Mouse (Mus musculus): ENCODE measurements around the gene Ptgdr2. TPM values are rescaled to one million over a fixed set of nuclear protein-coding genes. Genes with fewer than 3 reads are reported as not detected.

Gene Ptgdr2
- polyA plus RNA-seq (2014; fragmentation: Nextera tagmentation; extraction: Ambion mirVana), result 0.08 and 0.20 TPM in 2 replicates

DNA sequence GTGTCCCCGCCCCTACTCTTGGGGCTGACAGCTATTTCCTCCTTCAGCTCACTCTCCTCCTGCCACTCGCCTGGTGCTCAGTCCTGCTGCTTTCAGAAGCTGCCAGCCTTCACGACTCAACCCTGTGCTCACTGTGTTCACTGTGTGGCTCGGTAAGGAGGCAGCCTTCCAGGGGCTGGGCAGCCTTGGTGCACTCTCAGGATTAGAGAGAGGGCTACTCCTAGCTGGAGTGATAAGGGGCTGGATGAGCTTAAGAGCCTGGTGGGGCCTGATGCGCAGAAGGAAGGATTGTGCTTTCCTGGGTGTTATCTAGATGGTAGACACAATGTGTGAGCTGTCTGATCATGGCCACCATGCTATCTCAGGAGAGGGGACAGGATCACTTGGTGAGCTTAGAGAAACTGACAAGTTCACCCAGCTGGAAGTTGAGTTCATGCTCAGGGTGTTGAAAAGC is at the start of gene Ptgdr2:
Ptgdr2 (plus strand) TSS at position 51 of the 454 bp plus-strand sequence.
- H3K9me3 ChIP-seq (ENCODE audit: control insufficient read depth, low read length), result no peaks in the 10 kb centered on the region
- WGBS, result 42% methylated on average over 5 of the region's 5 CpGs
- no peak within 1 kb of the TSS for H3K27ac ChIP-seq (replicated peaks; ENCODE audit: low read depth, low read length)
- H3K4me2 ChIP-seq (ENCODE audit: low read depth, low read length), result no peak within 1 kb of the TSS
- H3K4me1 ChIP-seq (ENCODE audit: control insufficient read depth, insufficient read depth, low read length), result 0 out of 2 replicates have a peak, but pooled peaks cover 8% of the 10 kb centered on the region
- peaks cover 5% of the 10 kb centered on the region; the same call in 1 of the 2 replicates for H3K36me3 ChIP-seq (ENCODE audit: control insufficient read depth, insufficient read depth, low read length)
- DNase-seq (ENCODE audit: low spot score) (no peak), ATAC-seq (ENCODE audit: low read depth) (no peak)
- H3K27me3 ChIP-seq (replicated peaks; ENCODE audit: control insufficient read depth, insufficient read depth, low read length), result no peaks in the 10 kb centered on the region; the same call in 1 of the 2 replicates
- H3K4me3 ChIP-seq (ENCODE audit: low read depth, low read length), result no peak within 1 kb of the TSS
- H3K9ac ChIP-seq (ENCODE audit: low read depth, low read length), result no peak within 1 kb of the TSS

DNA sequence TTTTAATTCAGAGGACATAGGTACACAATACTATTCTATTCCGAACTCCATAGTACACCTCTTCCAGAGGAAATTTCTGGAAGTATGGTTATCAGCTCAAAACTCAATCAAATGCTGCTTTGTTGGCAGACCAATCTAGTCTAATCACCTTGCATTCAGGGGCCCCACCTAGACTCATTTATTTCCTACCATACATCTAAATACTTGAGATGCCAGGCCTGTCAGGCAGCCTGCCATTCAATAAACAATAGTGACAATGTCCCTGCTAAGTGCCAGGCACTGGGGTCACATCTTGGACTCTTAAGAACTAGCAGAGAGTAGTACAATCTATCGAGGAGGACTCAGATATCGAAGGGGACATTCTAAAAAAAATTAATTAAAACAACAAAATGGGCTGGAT is 44.8 kb upstream of the Ptgdr2 start:
- DNase-seq (ENCODE audit: low spot score), result no peak
- 89% methylated on average over 3 of the region's 3 CpGs for WGBS
- peaks cover 10% of the 10 kb centered on the region; the same call in 1 of the 2 replicates for H3K4me1 ChIP-seq (ENCODE audit: control insufficient read depth, insufficient read depth, low read length)
- no peak overlapping the region for H3K4me3 ChIP-seq (ENCODE audit: low read depth, low read length)
- H3K9ac ChIP-seq (ENCODE audit: low read depth, low read length), result no peak overlapping the region
- H3K27ac ChIP-seq (replicated peaks; ENCODE audit: low read depth, low read length), result no peak overlapping the region
- H3K9me3 ChIP-seq (ENCODE audit: control insufficient read depth, low read length), result no peaks in the 10 kb centered on the region
- no peaks in the 10 kb centered on the region for H3K27me3 ChIP-seq (replicated peaks; ENCODE audit: control insufficient read depth, insufficient read depth, low read length)
- ATAC-seq (ENCODE audit: low read depth), result no peak
- no peaks in the 10 kb centered on the region for H3K36me3 ChIP-seq (ENCODE audit: control insufficient read depth, insufficient read depth, low read length)
- no peak overlapping the region for H3K4me2 ChIP-seq (ENCODE audit: low read depth, low read length)

DNA sequence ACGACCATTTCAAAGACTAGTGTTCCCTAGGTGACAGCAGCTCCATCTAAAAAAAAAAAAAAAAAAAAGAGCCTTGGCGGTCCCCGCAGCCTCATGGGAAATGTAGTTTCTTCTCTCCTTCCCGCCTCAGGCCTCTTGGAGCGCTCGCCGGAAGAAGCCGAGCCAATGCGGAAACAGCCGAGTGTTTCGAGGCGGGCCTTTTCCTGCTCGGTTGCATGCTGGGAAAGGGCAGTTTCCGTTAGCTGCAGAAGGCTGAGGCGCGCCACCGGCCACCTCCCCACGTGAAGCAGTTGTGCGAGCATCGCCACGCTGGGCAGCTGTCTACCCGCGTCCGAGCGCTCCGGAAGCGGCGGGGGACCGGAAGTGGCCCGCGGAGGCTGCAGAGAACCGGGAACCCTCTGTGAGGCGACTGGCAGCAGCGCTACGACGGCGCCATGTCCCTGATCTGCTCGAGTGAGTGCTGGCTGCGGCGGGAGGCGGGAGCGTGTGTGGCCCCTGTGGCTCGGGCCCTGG is 41.9 kb upstream of the Ptgdr2 start, which contains the start of gene Prpf19:
Prpf19 (plus strand) TSS at position 216 of the 513 bp plus-strand sequence.
- peak within 1 kb of the TSS; percentile 75 for H3K4me3 ChIP-seq (ENCODE audit: low read depth, low read length)

DNA sequence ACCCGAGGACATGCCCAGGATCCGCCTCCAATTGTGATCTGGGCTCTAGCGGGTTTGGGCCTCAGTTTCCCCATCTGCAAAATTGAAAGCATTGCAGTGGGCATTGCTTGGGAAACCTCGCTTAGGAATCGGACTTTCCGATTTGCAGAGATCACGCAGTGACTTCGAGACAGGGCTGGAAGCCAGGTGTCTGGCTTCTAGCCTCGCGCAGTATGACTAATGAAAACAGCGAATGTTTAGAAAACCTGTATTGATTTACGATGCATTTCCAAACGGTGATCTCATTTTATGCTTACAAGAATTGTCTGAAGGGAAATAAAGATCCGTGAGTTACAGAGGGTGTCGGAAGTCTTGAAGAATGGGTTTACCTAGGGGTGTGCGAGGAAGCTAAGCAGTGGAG is 41.3 kb upstream of the Ptgdr2 start:
- H3K4me3 ChIP-seq (ENCODE audit: low read depth, low read length), result peak overlapping the region; percentile 75
- no peak for ATAC-seq (ENCODE audit: low read depth)
- peak overlapping the region; percentile 88 for H3K27ac ChIP-seq (replicated peaks; ENCODE audit: low read depth, low read length)
- peak overlapping the region; percentile 85 for H3K9ac ChIP-seq (ENCODE audit: low read depth, low read length)
- peak overlapping the region; percentile 89 for H3K4me2 ChIP-seq (ENCODE audit: low read depth, low read length)
- WGBS, result 2% methylated on average over 16 of the region's 16 CpGs
- no peaks in the 10 kb centered on the region for H3K9me3 ChIP-seq (ENCODE audit: control insufficient read depth, low read length)
- peaks cover 10% of the 10 kb centered on the region; the same call in 1 of the 2 replicates for H3K4me1 ChIP-seq (ENCODE audit: control insufficient read depth, insufficient read depth, low read length)
- DNase-seq (ENCODE audit: low spot score), result peak; percentile 12
- no peaks in the 10 kb centered on the region for H3K27me3 ChIP-seq (replicated peaks; ENCODE audit: control insufficient read depth, insufficient read depth, low read length)
- peaks cover 32% of the 10 kb centered on the region for H3K36me3 ChIP-seq (ENCODE audit: control insufficient read depth, insufficient read depth, low read length)

More for the DNA sequence above, 41.9 kb upstream of the Ptgdr2 start, which contains the start of gene Prpf19:
- DNase-seq (ENCODE audit: low spot score) (peak; percentile 99), ATAC-seq (ENCODE audit: low read depth) (peak; percentile 97)
- 1% methylated on average over 39 of the region's 43 CpGs for WGBS
- Histone ChIP-seq H3K36me3 (ENCODE audit: control insufficient read depth, insufficient read depth, low read length) (peaks cover 26% of the 10 kb centered on the region), H3K27ac (replicated peaks; ENCODE audit: low read depth, low read length) (peak within 1 kb of the TSS; percentile 88), H3K27me3 (replicated peaks; ENCODE audit: control insufficient read depth, insufficient read depth, low read length) (no peaks in the 10 kb centered on the region), H3K4me1 (ENCODE audit: control insufficient read depth, insufficient read depth, low read length) (peaks cover 10% of the 10 kb centered on the region; the same call in 1 of the 2 replicates), H3K9ac (ENCODE audit: low read depth, low read length) (peak within 1 kb of the TSS; percentile 85), H3K4me2 (ENCODE audit: low read depth, low read length) (peak within 1 kb of the TSS; percentile 89), H3K9me3 (ENCODE audit: control insufficient read depth, low read length) (no peaks in the 10 kb centered on the region)

DNA sequence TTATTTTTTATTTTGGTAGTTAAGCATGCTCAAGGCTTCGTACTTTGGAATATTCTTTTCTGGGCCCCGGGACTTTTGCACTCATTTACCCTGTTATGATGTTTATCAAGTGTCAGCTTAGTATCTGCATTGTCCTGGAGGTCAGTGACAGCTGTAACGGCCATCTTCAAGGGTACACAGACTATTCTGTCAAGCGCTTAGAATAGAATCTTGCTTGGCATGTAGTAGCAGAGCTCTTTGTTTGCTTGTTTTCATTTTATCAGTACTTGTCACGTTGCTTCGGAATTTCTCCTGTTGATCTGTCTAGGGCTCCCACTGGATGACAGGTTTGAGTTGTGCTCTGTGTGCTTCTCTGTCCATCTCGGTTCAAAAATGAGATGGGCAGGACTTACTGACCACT is 40.1 kb upstream of the Ptgdr2 start:
- peaks cover 10% of the 10 kb centered on the region; the same call in 1 of the 2 replicates for H3K4me1 ChIP-seq (ENCODE audit: control insufficient read depth, insufficient read depth, low read length)
- DNase-seq (ENCODE audit: low spot score), result no peak
- H3K4me3 ChIP-seq (ENCODE audit: low read depth, low read length), result peak overlapping the region; percentile 75
- 81% methylated on average over 7 of the region's 7 CpGs for WGBS
- H3K27me3 ChIP-seq (replicated peaks; ENCODE audit: control insufficient read depth, insufficient read depth, low read length), result no peaks in the 10 kb centered on the region
- ATAC-seq (ENCODE audit: low read depth), result no peak
- peak overlapping the region; percentile 89 for H3K4me2 ChIP-seq (ENCODE audit: low read depth, low read length)
- no peak overlapping the region for H3K27ac ChIP-seq (replicated peaks; ENCODE audit: low read depth, low read length)
- no peaks in the 10 kb centered on the region for H3K9me3 ChIP-seq (ENCODE audit: control insufficient read depth, low read length)
- H3K9ac ChIP-seq (ENCODE audit: low read depth, low read length), result peak overlapping the region; percentile 85
- peaks cover 44% of the 10 kb centered on the region for H3K36me3 ChIP-seq (ENCODE audit: control insufficient read depth, insufficient read depth, low read length)

- Histone ChIP-seq H3K4me2 (ENCODE audit: low read depth, low read length) (no peak overlapping the region), H3K9ac (ENCODE audit: low read depth, low read length) (no peak overlapping the region), H3K4me3 (ENCODE audit: low read depth, low read length) (no peak overlapping the region), H3K36me3 (ENCODE audit: control insufficient read depth, insufficient read depth, low read length) (peaks cover 50% of the 10 kb centered on the region), H3K27me3 (replicated peaks; ENCODE audit: control insufficient read depth, insufficient read depth, low read length) (no peaks in the 10 kb centered on the region), H3K4me1 (ENCODE audit: control insufficient read depth, insufficient read depth, low read length) (peaks cover 10% of the 10 kb centered on the region; the same call in 1 of the 2 replicates), H3K9me3 (ENCODE audit: control insufficient read depth, low read length) (no peaks in the 10 kb centered on the region), H3K27ac (replicated peaks; ENCODE audit: low read depth, low read length) (no peak overlapping the region)
- WGBS, result 87% methylated on average over 7 of the region's 8 CpGs
- DNase-seq (ENCODE audit: low spot score) (no peak), ATAC-seq (ENCODE audit: low read depth) (no peak)
Measured at GRCm38 (mm10) chr19:10897491-10897890, 39.5 kb upstream of the Ptgdr2 start.

DNA sequence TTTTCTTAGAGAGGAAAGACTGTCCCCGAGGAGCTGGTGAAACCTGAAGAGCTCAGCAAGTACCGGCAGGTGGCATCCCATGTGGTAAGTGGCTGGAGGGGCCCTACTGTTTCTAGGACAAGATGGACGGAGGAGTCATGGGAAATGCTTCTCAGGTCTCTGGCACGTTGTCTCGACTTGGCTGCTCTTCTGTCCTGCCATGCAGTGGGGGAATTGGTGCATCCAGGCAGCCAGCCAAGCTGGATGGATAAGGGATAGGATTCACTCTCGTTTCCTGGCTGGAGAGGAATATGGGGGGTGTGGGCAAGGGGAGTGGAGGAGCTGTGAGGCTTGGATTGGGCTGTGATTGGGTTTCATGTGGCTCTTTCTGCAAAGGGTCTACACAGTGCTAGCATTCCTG is 36.6 kb upstream of the Ptgdr2 start:
- H3K9me3 ChIP-seq (ENCODE audit: control insufficient read depth, low read length), result no peaks in the 10 kb centered on the region
- ATAC-seq (ENCODE audit: low read depth) (no peak), DNase-seq (ENCODE audit: low spot score) (no peak)
- H3K27ac ChIP-seq (replicated peaks; ENCODE audit: low read depth, low read length), result no peak overlapping the region
- no peak overlapping the region for H3K4me2 ChIP-seq (ENCODE audit: low read depth, low read length)
- 76% methylated on average over 6 of the region's 6 CpGs for WGBS
- peaks cover 78% of the 10 kb centered on the region for H3K36me3 ChIP-seq (ENCODE audit: control insufficient read depth, insufficient read depth, low read length)
- H3K27me3 ChIP-seq (replicated peaks; ENCODE audit: control insufficient read depth, insufficient read depth, low read length), result no peaks in the 10 kb centered on the region
- H3K4me1 ChIP-seq (ENCODE audit: control insufficient read depth, insufficient read depth, low read length), result peaks cover 10% of the 10 kb centered on the region
- H3K9ac ChIP-seq (ENCODE audit: low read depth, low read length), result no peak overlapping the region
- no peak overlapping the region for H3K4me3 ChIP-seq (ENCODE audit: low read depth, low read length)

- H3K9me3 ChIP-seq (ENCODE audit: control insufficient read depth, low read length), result no peaks in the 10 kb centered on the region
- no peak overlapping the region for H3K9ac ChIP-seq (ENCODE audit: low read depth, low read length)
- WGBS, result 90% methylated on average over 5 of the region's 5 CpGs
- no peak for ATAC-seq (ENCODE audit: low read depth)
- no peaks in the 10 kb centered on the region for H3K27me3 ChIP-seq (replicated peaks; ENCODE audit: control insufficient read depth, insufficient read depth, low read length)
- no peak overlapping the region for H3K4me3 ChIP-seq (ENCODE audit: low read depth, low read length)
- DNase-seq (ENCODE audit: low spot score), result no peak
- H3K27ac ChIP-seq (replicated peaks; ENCODE audit: low read depth, low read length), result no peak overlapping the region
- H3K36me3 ChIP-seq (ENCODE audit: control insufficient read depth, insufficient read depth, low read length), result peaks cover 86% of the 10 kb centered on the region
- H3K4me2 ChIP-seq (ENCODE audit: low read depth, low read length), result no peak overlapping the region
- H3K4me1 ChIP-seq (ENCODE audit: control insufficient read depth, insufficient read depth, low read length), result peaks cover 8% of the 10 kb centered on the region
Measured at GRCm38 (mm10) chr19:10901046-10901445, 35.9 kb upstream of the Ptgdr2 start.

GRCm38 (mm10) chr19:10904512-10904911 is 32.4 kb upstream of the Ptgdr2 start:
- H3K4me3 ChIP-seq (ENCODE audit: low read depth, low read length), result no peak overlapping the region
- H3K4me2 ChIP-seq (ENCODE audit: low read depth, low read length), result no peak overlapping the region
- H3K9me3 ChIP-seq (ENCODE audit: control insufficient read depth, low read length), result no peaks in the 10 kb centered on the region
- no peaks in the 10 kb centered on the region for H3K27me3 ChIP-seq (replicated peaks; ENCODE audit: control insufficient read depth, insufficient read depth, low read length)
- H3K27ac ChIP-seq (replicated peaks; ENCODE audit: low read depth, low read length), result no peak overlapping the region
- H3K36me3 ChIP-seq (ENCODE audit: control insufficient read depth, insufficient read depth, low read length), result peaks cover 75% of the 10 kb centered on the region
- peaks cover 7% of the 10 kb centered on the region for H3K4me1 ChIP-seq (ENCODE audit: control insufficient read depth, insufficient read depth, low read length)
- ATAC-seq (ENCODE audit: low read depth) (no peak), DNase-seq (ENCODE audit: low spot score) (no peak)
- 84% methylated on average over 5 of the region's 5 CpGs for WGBS
- H3K9ac ChIP-seq (ENCODE audit: low read depth, low read length), result no peak overlapping the region
